Mouse (Mus musculus) brain, embryonic 14.5 days (tissue): Measurements from ENCODE around the gene Drc3.

Experiments
- CTCF ChIP-seq: fragments of 200-500 bp; IDR thresholded peaks from 2 replicates; pipeline ENCODE4 v1.5.1; 2012; ENCODE audit warnings: inconsistent platforms, mild to moderate bottlenecking, moderate library complexity, borderline replicate concordance; ENCODE audit not compliant: insufficient read depth, insufficient read length; ENCODE audit errors: extremely low read depth
- POLR2A ChIP-seq: fragments of 200-500 bp; IDR thresholded peaks from 2 replicates; pipeline ENCODE4 v1.6.1; 2012; ENCODE audit warnings: mild to moderate bottlenecking, inconsistent platforms, borderline replicate concordance; ENCODE audit not compliant: poor library complexity, insufficient read depth, insufficient read length, severe bottlenecking; ENCODE audit errors: extremely low read depth

DNA sequence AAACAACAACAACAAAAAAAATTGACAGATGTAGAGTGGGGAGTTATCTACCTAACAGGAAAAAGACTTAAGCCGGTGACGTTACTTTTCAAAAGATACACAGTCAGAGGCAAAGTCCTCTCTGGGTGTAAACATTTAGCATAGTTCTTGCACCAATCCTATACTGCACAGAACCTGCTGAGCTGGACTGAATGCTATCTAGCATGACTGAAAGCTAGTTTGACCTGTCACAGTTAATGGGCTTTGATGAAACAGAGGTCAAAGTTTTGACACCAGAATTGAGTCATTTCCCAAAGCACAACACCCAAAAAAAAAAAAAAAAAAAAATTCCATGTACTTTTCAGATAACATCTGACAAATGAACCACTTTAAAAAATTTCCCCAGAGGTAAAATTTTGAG lies 2.8 kb downstream of the Drc3 start:
- TF ChIP-seq CTCF: no peak
- TF ChIP-seq POLR2A: no peak
